Mouse (Mus musculus) urinary bladder, postnatal 25 days (tissue): Measurements from ENCODE around the gene Ltk.

Experiments used
- DNase-seq: peaks from one replicate; pipeline ENCODE4 v3.0.0; 2022; ENCODE audit warnings: low spot score

Ltk gene

DNA sequence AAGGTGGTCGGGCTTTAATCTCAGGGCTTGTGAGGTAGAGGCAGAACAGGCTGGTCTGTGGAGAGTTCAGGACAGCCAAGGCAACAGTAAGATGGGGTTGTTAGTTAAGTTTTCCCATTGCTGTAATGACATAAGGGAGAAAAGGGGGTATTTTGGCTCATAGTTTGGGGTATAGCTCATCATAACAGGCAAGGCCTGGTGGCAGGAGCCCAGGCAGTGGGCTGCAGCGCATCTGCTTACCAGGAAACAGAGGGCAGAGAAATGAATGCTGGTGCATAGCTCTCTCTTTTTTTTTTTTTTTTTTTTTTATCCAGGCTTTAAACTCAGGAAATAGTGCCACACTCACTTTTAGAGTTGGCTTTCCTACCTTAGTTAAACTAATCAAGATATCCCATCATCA lies 57.1 kb downstream of the Ltk start:
- no peak for DNase-seq
